Mouse (Mus musculus) CD8-positive naive resting alpha-beta T cell, adult 2 months (primary cell): ENCODE measurements around the gene Tigd3.

Experiments
- DNase-seq, 2 experiments: peaks; one replicate each; pipeline ENCODE4 v3.0.0; 2022; ENCODE audit warnings: low read depth in 2 of 2, low spot score in 2 of 2

Tigd3 gene

GRCm38 (mm10) chr19:5877618-5878361 lies 16.2 kb downstream of the Tigd3 start, which contains the start of gene Slc25a45:
TSS of gene Slc25a45 (plus strand) at chr19:5877808.
- peak; percentile 71 to 83 for DNase-seq

GRCm38 (mm10) chr19:5874969-5875480 lies 18.9 kb downstream of the Tigd3 start, which contains the start of gene Frmd8:
TSS of gene Frmd8 (minus strand) at chr19:5875274.
- peak; percentile 82 to 90 for DNase-seq

GRCm38 (mm10) chr19:5874391-5874968 lies 19.5 kb downstream of the Tigd3 start:
- DNase-seq: no peak

- DNase-seq: no peak
Observed at GRCm38 (mm10) chr19:5872931-5873556, 20.9 kb downstream of the Tigd3 start.

GRCm38 (mm10) chr19:5872528-5872927 lies 21.4 kb downstream of the Tigd3 start:
- no peak for DNase-seq

- DNase-seq: no peak
Observed at GRCm38 (mm10) chr19:5871683-5872082, 22.3 kb downstream of the Tigd3 start.

GRCm38 (mm10) chr19:5871273-5871672 lies 22.7 kb downstream of the Tigd3 start:
- no peak for DNase-seq

- no peak for DNase-seq
Observed at GRCm38 (mm10) chr19:5868096-5868495, 25.9 kb downstream of the Tigd3 start.

GRCm38 (mm10) chr19:5864710-5865398 lies 29.1 kb downstream of the Tigd3 start:
- no peak for DNase-seq

- no peak for DNase-seq
Observed at GRCm38 (mm10) chr19:5863776-5864175, 30.2 kb downstream of the Tigd3 start.

GRCm38 (mm10) chr19:5862335-5863085 lies 31.4 kb downstream of the Tigd3 start:
- DNase-seq: no peak

GRCm38 (mm10) chr19:5856604-5857003 lies 37.3 kb downstream of the Tigd3 start:
- DNase-seq: no peak

GRCm38 (mm10) chr19:5852035-5852722 lies 41.8 kb downstream of the Tigd3 start:
- no peak for DNase-seq

- DNase-seq: no peak
Observed at GRCm38 (mm10) chr19:5851481-5851971, 42.4 kb downstream of the Tigd3 start.

- DNase-seq: no peak
Observed at GRCm38 (mm10) chr19:5850860-5851259, 43.1 kb downstream of the Tigd3 start.

GRCm38 (mm10) chr19:5849843-5850527 lies 44.0 kb downstream of the Tigd3 start:
- DNase-seq: peak; percentile 91 to 93

GRCm38 (mm10) chr19:5848826-5849672 lies 44.9 kb downstream of the Tigd3 start:
- no peak for DNase-seq
